Mouse (Mus musculus): ENCODE data around the gene Ptprb.
A peak's percentile ranks its signal among the peaks of the same experiment; 100 is the strongest.

The Ptprb gene

GRCm38 (mm10) chr10:116422551-116422950 is 147.2 kb downstream of the Ptprb start:
- DNase-seq (ENCODE audit: low spot score in 2 of 2): no peak

DNA sequence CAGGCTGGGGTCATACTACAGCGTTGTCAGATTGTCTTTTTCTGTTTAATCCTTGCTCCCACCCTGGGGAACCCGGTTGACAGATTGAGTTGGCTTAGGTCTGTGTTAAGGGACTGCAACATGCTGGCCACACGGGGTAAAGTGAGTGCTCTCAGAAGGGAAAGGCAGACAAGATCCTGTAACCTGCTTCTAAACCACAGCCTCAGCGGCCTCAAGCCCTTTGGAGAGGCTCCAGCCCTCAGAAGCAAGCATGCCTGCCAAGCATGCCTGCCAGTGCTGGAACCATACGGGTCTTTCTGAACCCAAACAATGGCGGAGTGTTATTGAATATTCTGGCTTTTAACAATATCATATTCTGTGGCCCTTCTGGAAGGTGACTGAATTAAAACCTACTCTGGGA is 149.6 kb downstream of the Ptprb start:
- DNase-seq (ENCODE audit: low spot score in 2 of 2): no peak

GRCm38 (mm10) chr10:116426176-116426575 is 150.9 kb downstream of the Ptprb start:
- no peak for DNase-seq (ENCODE audit: low spot score in 2 of 2)

- peak; percentile 60 to 76 for DNase-seq (ENCODE audit: low spot score in 2 of 2)
Measured at GRCm38 (mm10) chr10:116428026-116428780, 152.9 kb downstream of the Ptprb start.

- no peak for DNase-seq (ENCODE audit: low spot score in 2 of 2)
Measured at GRCm38 (mm10) chr10:116432421-116432820, 157.1 kb downstream of the Ptprb start.

DNA sequence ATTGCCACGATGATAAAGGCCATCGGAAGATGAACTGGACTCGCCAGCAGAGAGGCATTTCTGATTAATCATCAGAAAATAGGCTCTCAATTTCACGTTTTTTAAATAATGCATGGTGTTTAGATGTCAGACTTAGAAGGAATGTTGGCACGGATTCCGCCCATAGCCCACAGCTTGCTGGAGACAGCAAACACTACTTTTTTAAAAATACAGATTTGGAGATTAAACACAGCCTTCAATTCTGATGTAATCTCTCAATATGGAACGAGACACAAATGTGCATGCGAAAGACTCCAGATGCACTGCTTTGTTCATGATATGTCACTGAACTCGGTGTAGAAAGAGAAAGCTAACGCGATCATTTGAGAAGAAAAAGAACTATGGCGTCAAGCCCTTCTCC is 160.1 kb downstream of the Ptprb start:
- no peak for DNase-seq (ENCODE audit: low spot score in 2 of 2)
